Mouse (Mus musculus) ES-Bruce4 (cell line): ENCODE data around the gene Cdh22. TPM values are rescaled to one million over a fixed set of nuclear protein-coding genes. Genes with fewer than 3 reads are reported as not detected.

Experiments
- H3K27ac ChIP-seq: 2 replicates; pipeline ENCODE4 v1.5.1; 2012; ENCODE audit warnings: low read length, inconsistent platforms; ENCODE audit not compliant: insufficient read depth
- H3K27me3 ChIP-seq: 2 replicates; pipeline ENCODE4 v1.6.1; 2012; ENCODE audit warnings: mild to moderate bottlenecking, low read length, inconsistent platforms; ENCODE audit not compliant: control insufficient read depth, poor library complexity, insufficient read depth, severe bottlenecking
- H3K36me3 ChIP-seq: 2 replicates; pipeline ENCODE4 v1.6.1; 2012; ENCODE audit warnings: inconsistent platforms, mild to moderate bottlenecking, low read length, moderate library complexity; ENCODE audit not compliant: control insufficient read depth, poor library complexity, insufficient read depth, severe bottlenecking
- H3K4me1 ChIP-seq: one replicate; pipeline ENCODE4 v1.8.1; 2011; ENCODE audit warnings: low read length; ENCODE audit not compliant: control insufficient read depth, insufficient read depth
- H3K4me3 ChIP-seq: 2 replicates; pipeline ENCODE4 v1.5.1; 2011; ENCODE audit warnings: low read depth, mild to moderate bottlenecking, low read length
- H3K9ac ChIP-seq: 2 replicates; pipeline ENCODE4 v1.6.1; 2012; ENCODE audit warnings: low read depth, mild to moderate bottlenecking, inconsistent platforms; ENCODE audit not compliant: poor library complexity, severe bottlenecking
- H3K9me3 ChIP-seq: replicated peaks from 2 replicates; pipeline ENCODE4 v1.6.1; 2012; ENCODE audit warnings: mild to moderate bottlenecking, low read length, inconsistent platforms; ENCODE audit not compliant: control insufficient read depth, poor library complexity, insufficient read depth, severe bottlenecking
- CTCF ChIP-seq: IDR thresholded peaks from one replicate; pipeline ENCODE4 v1.8.1; 2011; ENCODE audit warnings: low read depth, low read length
- EP300 ChIP-seq: IDR thresholded peaks from 2 replicates; pipeline ENCODE4 v1.6.1; 2011; ENCODE audit warnings: low read depth, low read length; ENCODE audit not compliant: insufficient read depth
- POLR2A ChIP-seq: IDR thresholded peaks from one replicate; pipeline ENCODE4 v1.8.1; 2011; ENCODE audit warnings: low read length; ENCODE audit not compliant: insufficient read depth
- polyA plus RNA-seq: library from polyadenylated mRNA; stranded (reverse); fragments of >200 nt; gene quantifications from 2 replicates; pipeline ENCODE4 v1.2.4, GENCODE M21; 2011; ENCODE audit warnings: low read depth; ENCODE audit not compliant: missing spikeins, insufficient read depth, insufficient read length

The Cdh22 gene
- polyA plus RNA-seq, 1 experiment = not detected

- H3K36me3 ChIP-seq = no peaks in the 10 kb centered on the region
- no peak for TF ChIP-seq CTCF
- no peak for TF ChIP-seq POLR2A
- no peak for TF ChIP-seq EP300
- no peaks in the 10 kb centered on the region for H3K9me3 ChIP-seq
- H3K4me3 ChIP-seq = no peak overlapping the region
- no peaks in the 10 kb centered on the region for H3K4me1 ChIP-seq
- H3K27me3 ChIP-seq = no peaks in the 10 kb centered on the region
- H3K9ac ChIP-seq = no peak overlapping the region
- no peak overlapping the region for H3K27ac ChIP-seq
These were observed 50.5 kb downstream of the Cdh22 start for GRCm38 (mm10) chr2:165184015-165184633.

DNA sequence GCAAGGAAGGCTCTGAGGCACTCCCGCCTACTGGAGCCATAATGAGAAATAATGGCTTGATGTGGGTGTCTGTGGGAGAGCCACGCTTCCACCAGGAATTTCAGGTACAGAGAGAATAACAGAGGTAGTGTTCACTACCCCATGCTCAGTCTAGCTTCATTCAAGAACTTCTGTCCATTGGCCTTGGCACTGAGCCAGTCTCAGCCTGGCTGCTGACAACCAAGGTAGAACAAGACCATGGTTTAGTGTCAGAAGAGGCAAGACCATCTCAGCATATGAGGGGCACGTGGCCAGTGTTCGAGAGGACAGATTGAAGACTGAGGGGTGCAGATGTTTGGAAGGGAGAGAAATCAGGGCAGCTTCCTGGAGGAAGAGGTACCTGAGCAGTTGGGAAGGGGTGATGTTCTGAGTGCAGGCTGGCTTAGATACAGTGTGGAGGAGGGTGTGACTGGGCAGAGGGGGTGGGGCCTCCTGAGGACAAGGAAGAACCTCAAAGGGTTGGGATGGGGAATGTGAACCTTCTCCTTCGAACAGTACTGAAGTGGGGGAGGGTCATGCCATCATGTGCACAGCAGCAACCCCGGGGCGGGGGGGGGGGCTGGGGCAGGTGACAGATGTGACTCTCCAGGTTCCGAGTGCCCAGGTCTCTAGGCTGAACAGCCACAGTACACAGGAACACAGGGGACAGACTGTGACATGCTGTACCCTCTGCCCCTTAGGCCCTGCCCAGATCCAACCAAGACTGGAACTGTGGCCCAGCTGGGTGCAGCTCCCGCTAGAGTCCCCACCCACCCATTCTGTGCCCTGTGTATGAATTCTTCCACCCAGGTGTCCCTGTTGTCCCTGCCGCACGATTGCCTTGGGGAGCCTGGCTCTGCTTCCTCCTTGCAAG lies 52.3 kb downstream of the Cdh22 start:
- H3K9ac ChIP-seq = no peak overlapping the region
- no peak overlapping the region for H3K27ac ChIP-seq
- TF ChIP-seq EP300 (no peak), CTCF (no peak), POLR2A (no peak)
- H3K4me1 ChIP-seq = no peaks in the 10 kb centered on the region
- H3K27me3 ChIP-seq = no peaks in the 10 kb centered on the region
- no peaks in the 10 kb centered on the region for H3K9me3 ChIP-seq
- no peaks in the 10 kb centered on the region for H3K36me3 ChIP-seq
- H3K4me3 ChIP-seq = no peak overlapping the region

DNA sequence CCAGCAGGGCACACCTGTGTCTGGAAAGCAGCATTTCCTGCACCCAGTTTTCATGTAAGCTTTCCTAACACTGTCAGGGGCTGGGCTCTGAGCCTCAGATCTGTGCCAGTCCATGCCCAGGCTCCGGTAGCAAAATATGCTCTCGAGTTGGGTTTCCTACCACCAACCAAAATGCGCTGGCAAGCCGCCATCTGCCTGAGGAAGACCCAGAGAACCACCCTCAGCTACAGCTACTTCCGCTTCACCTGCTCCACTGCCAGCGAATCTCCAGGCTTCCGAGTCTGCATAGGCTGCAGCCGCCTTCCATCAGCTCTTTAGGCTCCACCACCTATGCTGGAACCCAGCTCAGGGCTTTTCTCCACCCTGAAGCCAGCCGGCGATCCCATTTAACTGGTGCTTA lies 55.4 kb downstream of the Cdh22 start:
- Histone ChIP-seq H3K27me3 (no peaks in the 10 kb centered on the region), H3K4me1 (no peaks in the 10 kb centered on the region), H3K36me3 (no peaks in the 10 kb centered on the region), H3K4me3 (no peak overlapping the region), H3K9ac (no peak overlapping the region), H3K9me3 (no peaks in the 10 kb centered on the region), H3K27ac (no peak overlapping the region)
- no peak for TF ChIP-seq POLR2A
- no peak for TF ChIP-seq EP300
- no peak for TF ChIP-seq CTCF

GRCm38 (mm10) chr2:165176965-165177364 lies 57.7 kb downstream of the Cdh22 start:
- Histone ChIP-seq H3K36me3 (no peaks in the 10 kb centered on the region), H3K9me3 (no peaks in the 10 kb centered on the region), H3K27me3 (no peaks in the 10 kb centered on the region), H3K4me1 (no peaks in the 10 kb centered on the region), H3K27ac (no peak overlapping the region), H3K9ac (no peak overlapping the region), H3K4me3 (no peak overlapping the region)
- TF ChIP-seq CTCF (no peak), EP300 (no peak), POLR2A (no peak)

GRCm38 (mm10) chr2:165166664-165167435 lies 67.8 kb downstream of the Cdh22 start:
- H3K9me3 ChIP-seq = no peaks in the 10 kb centered on the region
- no peaks in the 10 kb centered on the region for H3K27me3 ChIP-seq
- no peaks in the 10 kb centered on the region for H3K36me3 ChIP-seq
- no peaks in the 10 kb centered on the region for H3K4me1 ChIP-seq
- no peak overlapping the region for H3K9ac ChIP-seq
- TF ChIP-seq EP300 (no peak), POLR2A (no peak), CTCF (no peak)
- H3K27ac ChIP-seq = no peak overlapping the region
- no peak overlapping the region for H3K4me3 ChIP-seq
